Mouse (Mus musculus) CH12.LX (cell line): ENCODE data around the gene Slc38a3.

Experiments used
- CTCF ChIP-seq, 2 experiments: IDR thresholded peaks in 1 of 2; conservative IDR thresholded peaks in 1 of 2; 2 replicates each; pipeline ENCODE4 v1.5.1; 2011 to 2012; ENCODE audit warnings: low read depth in 2 of 2, low read length in 2 of 2, improper control_type of control experiment in 1 of 2, inconsistent platforms in 1 of 2, mild to moderate bottlenecking in 1 of 2, moderate library complexity in 1 of 2
- ELF1 ChIP-seq: IDR thresholded peaks from 2 replicates; pipeline ENCODE4 v1.6.1; 2014; ENCODE audit warnings: low read depth, mild to moderate bottlenecking, inconsistent platforms, low read length, improper control_type of control experiment
- EP300 ChIP-seq: IDR thresholded peaks from 2 replicates; pipeline ENCODE4 v1.6.1; 2011; ENCODE audit warnings: low read length, improper control_type of control experiment
- GABPA ChIP-seq: IDR thresholded peaks from 2 replicates; pipeline ENCODE4 v1.6.1; 2012; ENCODE audit warnings: low read depth, low read length, improper control_type of control experiment, inconsistent platforms; ENCODE audit not compliant: insufficient replicate concordance
- MAX ChIP-seq: IDR thresholded peaks from 2 replicates; pipeline ENCODE4 v1.6.1; 2011; ENCODE audit warnings: low read length, improper control_type of control experiment
- MAZ ChIP-seq: IDR thresholded peaks from 2 replicates; pipeline ENCODE4 v1.6.1; 2012; ENCODE audit warnings: low read depth, mild to moderate bottlenecking, inconsistent platforms, low read length, improper control_type of control experiment, moderate library complexity
- NRF1 ChIP-seq: IDR thresholded peaks from 2 replicates; pipeline ENCODE4 v1.6.1; 2014; ENCODE audit warnings: low read depth, mild to moderate bottlenecking, inconsistent platforms, low read length, improper control_type of control experiment, moderate library complexity
- POLR2A ChIP-seq: IDR thresholded peaks from 2 replicates; pipeline ENCODE4 v1.6.1; 2011; ENCODE audit warnings: low read depth, mild to moderate bottlenecking, improper control_type of control experiment, low read length
- SMC3 ChIP-seq: IDR thresholded peaks from 2 replicates; pipeline ENCODE4 v1.6.1; 2011; ENCODE audit warnings: low read depth, low read length, improper control_type of control experiment
- USF1 ChIP-seq: IDR thresholded peaks from 2 replicates; pipeline ENCODE4 v1.6.1; 2014; ENCODE audit warnings: low read depth, mild to moderate bottlenecking, inconsistent platforms, low read length, improper control_type of control experiment
- ZKSCAN1 ChIP-seq: IDR thresholded peaks from 2 replicates; pipeline ENCODE4 v1.6.1; 2012; ENCODE audit warnings: low read depth, inconsistent platforms, low read length, improper control_type of control experiment, borderline replicate concordance
- ZMIZ1 ChIP-seq: IDR thresholded peaks from 2 replicates; pipeline ENCODE4 v1.6.1; 2012; ENCODE audit warnings: low read depth, mild to moderate bottlenecking, inconsistent platforms, low read length, improper control_type of control experiment

- TF ChIP-seq MAX (no peak), ZKSCAN1 (no peak), CTCF (conservative IDR thresholded peaks at IDR 0.05 in 1 of 2, IDR thresholded peaks at IDR 0.05 in 1 of 2; ENCODE audit: low read depth in 2 of 2, low read length in 2 of 2) (no peak), ZMIZ1 (no peak), SMC3 (no peak), POLR2A (no peak), EP300 (no peak), NRF1 (no peak), GABPA (no peak), USF1 (no peak), MAZ (no peak), ELF1 (no peak)
These were observed 62.3 kb downstream of the Slc38a3 start for GRCm38 (mm10) chr9:107607036-107607435.
